Mouse (Mus musculus) cortical plate, adult 2 months (tissue): ENCODE measurements around the gene Zbtb20.

ENCODE experiments used
- CTCF ChIP-seq: fragments of 200-500 bp; IDR thresholded peaks from 2 replicates; pipeline ENCODE4 v1.5.1; 2011; ENCODE audit warnings: mild to moderate bottlenecking, control low read depth, low read length; ENCODE audit not compliant: insufficient read depth; ENCODE audit errors: extremely low read depth
- POLR2A ChIP-seq: fragments of 200-500 bp; IDR thresholded peaks from 2 replicates; pipeline ENCODE4 v1.6.1; 2011; ENCODE audit warnings: mild to moderate bottlenecking, low read length, control low read depth; ENCODE audit not compliant: insufficient read depth; ENCODE audit errors: extremely low read depth

GRCm38 (mm10) chr16:43096040-43096439 lies 220.4 kb downstream of the Zbtb20 start:
- TF ChIP-seq CTCF (no peak), POLR2A (no peak)
